Mouse (Mus musculus): ENCODE measurements around the gene Tbc1d22a. TPM values are rescaled to one million over a fixed set of nuclear protein-coding genes. Genes with fewer than 3 reads are reported as not detected.

Tbc1d22a gene
- polyA plus RNA-seq, 1 experiment = 31.7 TPM

DNA sequence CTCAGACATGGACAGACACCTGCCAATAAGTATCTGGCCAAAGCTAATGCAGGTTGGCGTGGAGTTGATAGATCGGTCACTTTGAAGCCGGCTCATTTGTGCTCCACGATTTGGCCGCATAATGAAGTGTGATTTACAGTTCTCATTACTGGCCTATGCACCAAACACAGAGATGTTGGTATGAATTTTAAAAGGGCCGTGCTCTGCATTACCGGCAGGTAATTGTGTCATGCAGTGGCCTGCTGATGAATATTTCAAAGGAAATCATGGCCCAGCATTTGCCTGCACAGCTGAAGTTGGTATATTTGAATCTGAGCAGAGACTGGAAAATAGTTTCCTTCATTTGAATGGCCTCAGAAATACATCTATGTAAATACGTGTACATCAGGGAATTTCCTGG lies 219.1 kb downstream of the Tbc1d22a start:
- TF ChIP-seq CTCF (conservative IDR thresholded peaks at IDR 0.05; ENCODE audit: insufficient read depth, insufficient read length, low read depth, low read length) (no peak), POLR2A (IDR thresholded peaks at IDR 0.05; ENCODE audit: low read depth, low read length) (no peak)
- WGBS = 68% methylated on average over 8 of the region's 8 CpGs
- Histone ChIP-seq H3K4me3 (ENCODE audit: insufficient read depth, low read depth, low read length) (no peak overlapping the region), H3K27me3 (replicated peaks; ENCODE audit: control insufficient read depth, insufficient read depth, low read length) (no peaks in the 10 kb centered on the region), H3K27ac (ENCODE audit: insufficient read depth, low read depth, low read length) (no peak overlapping the region), H3K4me1 (ENCODE audit: control insufficient read depth, insufficient read depth, low read length) (no peaks in the 10 kb centered on the region), H3K36me3 (ENCODE audit: control insufficient read depth, insufficient read depth, low read length) (no peaks in the 10 kb centered on the region)
- peak; percentile 49 for DNase-seq

- TF ChIP-seq CTCF (conservative IDR thresholded peaks at IDR 0.05; ENCODE audit: insufficient read depth, insufficient read length, low read depth, low read length) = no peak
- TF ChIP-seq POLR2A (IDR thresholded peaks at IDR 0.05; ENCODE audit: low read depth, low read length) = no peak
- H3K36me3 ChIP-seq (ENCODE audit: control insufficient read depth, insufficient read depth, low read length) = no peaks in the 10 kb centered on the region
- 95% methylated on average over 3 of the region's 3 CpGs for WGBS
- no peak overlapping the region for H3K27ac ChIP-seq (ENCODE audit: insufficient read depth, low read depth, low read length)
- no peak overlapping the region for H3K4me3 ChIP-seq (ENCODE audit: insufficient read depth, low read depth, low read length)
- DNase-seq = no peak
- no peaks in the 10 kb centered on the region for H3K4me1 ChIP-seq (ENCODE audit: control insufficient read depth, insufficient read depth, low read length)
- H3K27me3 ChIP-seq (replicated peaks; ENCODE audit: control insufficient read depth, insufficient read depth, low read length) = no peaks in the 10 kb centered on the region
These were observed 220.0 kb downstream of the Tbc1d22a start for GRCm38 (mm10) chr15:86434241-86434640.

- Histone ChIP-seq H3K4me1 (ENCODE audit: control insufficient read depth, insufficient read depth, low read length) (no peaks in the 10 kb centered on the region), H3K4me3 (ENCODE audit: insufficient read depth, low read depth, low read length) (no peak overlapping the region), H3K27ac (ENCODE audit: insufficient read depth, low read depth, low read length) (no peak overlapping the region), H3K36me3 (ENCODE audit: control insufficient read depth, insufficient read depth, low read length) (no peaks in the 10 kb centered on the region), H3K27me3 (replicated peaks; ENCODE audit: control insufficient read depth, insufficient read depth, low read length) (no peaks in the 10 kb centered on the region)
- no peak for DNase-seq
- WGBS = 99% methylated on average over 2 of the region's 2 CpGs
- TF ChIP-seq CTCF (conservative IDR thresholded peaks at IDR 0.05; ENCODE audit: insufficient read depth, insufficient read length, low read depth, low read length) (no peak), POLR2A (IDR thresholded peaks at IDR 0.05; ENCODE audit: low read depth, low read length) (no peak)
These were observed 223.1 kb downstream of the Tbc1d22a start for GRCm38 (mm10) chr15:86437346-86437745.

- H3K4me1 ChIP-seq (ENCODE audit: control insufficient read depth, insufficient read depth, low read length) = no peaks in the 10 kb centered on the region
- 95% methylated on average over 15 of the region's 15 CpGs for WGBS
- no peaks in the 10 kb centered on the region for H3K27me3 ChIP-seq (replicated peaks; ENCODE audit: control insufficient read depth, insufficient read depth, low read length)
- no peaks in the 10 kb centered on the region for H3K36me3 ChIP-seq (ENCODE audit: control insufficient read depth, insufficient read depth, low read length)
- no peak overlapping the region for H3K4me3 ChIP-seq (ENCODE audit: insufficient read depth, low read depth, low read length)
- DNase-seq = no peak
- TF ChIP-seq CTCF (conservative IDR thresholded peaks at IDR 0.05; ENCODE audit: insufficient read depth, insufficient read length, low read depth, low read length) = no peak
- TF ChIP-seq POLR2A (IDR thresholded peaks at IDR 0.05; ENCODE audit: low read depth, low read length) = no peak
- no peak overlapping the region for H3K27ac ChIP-seq (ENCODE audit: insufficient read depth, low read depth, low read length)
These were observed 224.9 kb downstream of the Tbc1d22a start for GRCm38 (mm10) chr15:86439015-86439796.

- Histone ChIP-seq H3K4me3 (ENCODE audit: insufficient read depth, low read depth, low read length) (no peak overlapping the region), H3K27me3 (replicated peaks; ENCODE audit: control insufficient read depth, insufficient read depth, low read length) (no peaks in the 10 kb centered on the region), H3K4me1 (ENCODE audit: control insufficient read depth, insufficient read depth, low read length) (no peaks in the 10 kb centered on the region), H3K27ac (ENCODE audit: insufficient read depth, low read depth, low read length) (no peak overlapping the region), H3K36me3 (ENCODE audit: control insufficient read depth, insufficient read depth, low read length) (no peaks in the 10 kb centered on the region)
- 80% methylated on average over 2 of the region's 2 CpGs for WGBS
- TF ChIP-seq POLR2A (IDR thresholded peaks at IDR 0.05; ENCODE audit: low read depth, low read length) (no peak), CTCF (conservative IDR thresholded peaks at IDR 0.05; ENCODE audit: insufficient read depth, insufficient read length, low read depth, low read length) (no peak)
- no peak for DNase-seq
These were observed 230.0 kb downstream of the Tbc1d22a start for GRCm38 (mm10) chr15:86444271-86444670.

DNA sequence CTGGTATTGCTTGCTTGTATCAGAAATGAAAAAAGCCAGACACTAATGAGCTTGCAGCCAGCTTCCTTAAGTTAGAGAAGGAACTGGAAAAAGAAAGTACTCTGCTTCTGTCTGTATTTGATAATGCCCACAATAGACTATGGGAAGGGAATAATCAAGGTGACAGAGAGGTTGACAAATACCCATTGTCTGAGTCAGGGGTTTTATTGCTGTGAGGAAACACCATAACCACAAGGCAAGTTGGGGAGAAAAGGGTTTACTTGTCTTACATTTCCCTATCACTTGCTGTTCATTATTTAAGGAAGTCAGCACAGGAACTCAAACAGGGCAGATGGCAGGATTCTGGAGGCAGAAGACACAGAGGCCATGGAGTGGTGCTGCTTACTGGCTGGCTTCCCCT lies 231.8 kb downstream of the Tbc1d22a start:
- no peaks in the 10 kb centered on the region for H3K36me3 ChIP-seq (ENCODE audit: control insufficient read depth, insufficient read depth, low read length)
- no peaks in the 10 kb centered on the region for H3K4me1 ChIP-seq (ENCODE audit: control insufficient read depth, insufficient read depth, low read length)
- DNase-seq = no peak
- H3K4me3 ChIP-seq (ENCODE audit: insufficient read depth, low read depth, low read length) = no peak overlapping the region
- H3K27me3 ChIP-seq (replicated peaks; ENCODE audit: control insufficient read depth, insufficient read depth, low read length) = no peaks in the 10 kb centered on the region
- no peak overlapping the region for H3K27ac ChIP-seq (ENCODE audit: insufficient read depth, low read depth, low read length)
- no peak for TF ChIP-seq CTCF (conservative IDR thresholded peaks at IDR 0.05; ENCODE audit: insufficient read depth, insufficient read length, low read depth, low read length)

GRCm38 (mm10) chr15:86447251-86447650 lies 233.0 kb downstream of the Tbc1d22a start:
- H3K27me3 ChIP-seq (replicated peaks; ENCODE audit: control insufficient read depth, insufficient read depth, low read length) = no peaks in the 10 kb centered on the region
- WGBS = 95% methylated on average over 7 of the region's 7 CpGs
- no peaks in the 10 kb centered on the region for H3K36me3 ChIP-seq (ENCODE audit: control insufficient read depth, insufficient read depth, low read length)
- no peak overlapping the region for H3K4me3 ChIP-seq (ENCODE audit: insufficient read depth, low read depth, low read length)
- H3K27ac ChIP-seq (ENCODE audit: insufficient read depth, low read depth, low read length) = no peak overlapping the region
- no peak for TF ChIP-seq POLR2A (IDR thresholded peaks at IDR 0.05; ENCODE audit: low read depth, low read length)
- TF ChIP-seq CTCF (conservative IDR thresholded peaks at IDR 0.05; ENCODE audit: insufficient read depth, insufficient read length, low read depth, low read length) = no peak
- no peaks in the 10 kb centered on the region for H3K4me1 ChIP-seq (ENCODE audit: control insufficient read depth, insufficient read depth, low read length)
- DNase-seq = no peak

All from kidney, adult 2 months (tissue).